Mouse (Mus musculus) ES-E14 (cell line): ENCODE measurements around the gene Tbc1d30. TPM values are rescaled to one million over a fixed set of nuclear protein-coding genes. Genes with fewer than 3 reads are reported as not detected.

Experiments used
- DNase-seq: peaks from one replicate; pipeline ENCODE4 v3.0.0-alpha.2; 2013; ENCODE audit warnings: low read depth, low spot score
- H3K27ac ChIP-seq: 2 replicates; pipeline ENCODE4 v1.5.1; 2012; ENCODE audit warnings: low read depth, mild to moderate bottlenecking, low read length, moderate library complexity, mixed read lengths; ENCODE audit not compliant: poor library complexity, insufficient read depth, severe bottlenecking
- H3K36me3 ChIP-seq: 2 replicates; pipeline ENCODE4 v1.6.1; 2012; ENCODE audit warnings: mild to moderate bottlenecking, low read length, moderate library complexity, mixed read lengths; ENCODE audit not compliant: control insufficient read depth, poor library complexity, insufficient read depth, severe bottlenecking
- H3K4me1 ChIP-seq, 2 experiments: fragments of 150-350 bp in 1 of 2; sonication (generic) in 1 of 2; 2 replicates each; pipeline ENCODE4 v1.6.1; 2012; ENCODE audit warnings: low read length in 2 of 2, mild to moderate bottlenecking in 1 of 2, mixed read lengths in 1 of 2; ENCODE audit not compliant: control insufficient read depth in 2 of 2, insufficient read depth in 2 of 2, poor library complexity in 1 of 2
- H3K4me3 ChIP-seq, 2 experiments: fragments of 150-350 bp in 1 of 2; sonication (generic) in 1 of 2; 2 replicates each; pipeline ENCODE4 v1.5.1; 2012; ENCODE audit warnings: low read length in 2 of 2, low read depth in 1 of 2, mild to moderate bottlenecking in 1 of 2, mixed read lengths in 1 of 2; ENCODE audit not compliant: insufficient read depth in 1 of 2, poor library complexity in 1 of 2, severe bottlenecking in 1 of 2
- H3K9ac ChIP-seq: 2 replicates; pipeline ENCODE4 v1.6.1; 2012; ENCODE audit warnings: low read depth, mild to moderate bottlenecking, low read length, mixed read lengths; ENCODE audit not compliant: poor library complexity, insufficient read depth, severe bottlenecking
- H3K9me3 ChIP-seq: fragments of 150-350 bp; sonication (generic); 2 replicates; pipeline ENCODE4 v1.6.1; 2012; ENCODE audit warnings: low read depth, mild to moderate bottlenecking, low read length; ENCODE audit not compliant: control insufficient read depth, insufficient read depth
- CHD2 ChIP-seq: IDR thresholded peaks from 2 replicates; pipeline ENCODE4 v1.6.1; 2014; ENCODE audit warnings: mild to moderate bottlenecking, low read depth, low read length, inconsistent platforms
- HCFC1 ChIP-seq: IDR thresholded peaks from 2 replicates; pipeline ENCODE4 v1.6.1; 2012; ENCODE audit warnings: low read length, inconsistent platforms, borderline replicate concordance; ENCODE audit not compliant: insufficient read depth
- MAFK ChIP-seq: IDR thresholded peaks from 2 replicates; pipeline ENCODE4 v1.6.1; 2014; ENCODE audit warnings: mild to moderate bottlenecking, low read depth, low read length, inconsistent platforms; ENCODE audit not compliant: insufficient read depth
- ZC3H11A ChIP-seq: IDR thresholded peaks from 2 replicates; pipeline ENCODE4 v1.6.1; 2012; ENCODE audit warnings: low read depth, mild to moderate bottlenecking, inconsistent platforms, low read length, borderline replicate concordance
- ZNF384 ChIP-seq: IDR thresholded peaks from 2 replicates; pipeline ENCODE4 v1.6.1; 2012; ENCODE audit warnings: low read depth, low read length, inconsistent platforms
- in situ Hi-C, 2 experiments: fragments of 600-800 bp; cut with MboI; formaldehyde crosslinking; loops; one replicate each; pipeline ENCODE4 v1.15.1; 2025; ENCODE audit warnings: low sequenced_read_pairs in 2 of 2, inconsistent platforms in 1 of 2; ENCODE audit not compliant: unreplicated experiment in 2 of 2
- total RNA-seq: library from RNA; depleted of rRNA; stranded (reverse); fragments of 300-350 nt; gene quantifications from 2 replicates; pipeline ENCODE4 v1.2.3, GENCODE M21; 2012

Gene Tbc1d30
- total RNA-seq, 1 experiment: 0.45 TPM

- no peak for DNase-seq
- Histone ChIP-seq H3K9me3 (no peaks in the 10 kb centered on the region), H3K27ac (no peak overlapping the region), H3K36me3 (no peaks in the 10 kb centered on the region), H3K9ac (no peak overlapping the region), H3K4me1 (no peaks in the 10 kb centered on the region), H3K4me3 (no peak overlapping the region)
- TF ChIP-seq ZNF384: no peak
- no peak for TF ChIP-seq CHD2
- no peak for TF ChIP-seq ZC3H11A
- TF ChIP-seq MAFK: no peak
- in situ Hi-C loops: loop anchor here in 1 of 2 experiments (10.0 kb wide), 1 partner anchor 216 kb away; the partner anchor contains the start of gene Wif1
Observed at GRCm38 (mm10) chr10:121251191-121251590, 99.9 kb downstream of the Tbc1d30 start.

- DNase-seq: no peak
- in situ Hi-C loops: loop anchor here in 1 of 2 experiments (10.0 kb wide), 1 partner anchor 215 kb away; the partner anchor contains the start of gene Wif1
- Histone ChIP-seq H3K36me3 (no peaks in the 10 kb centered on the region), H3K27ac (no peak overlapping the region), H3K9ac (no peak overlapping the region), H3K4me1 (no peaks in the 10 kb centered on the region), H3K9me3 (no peaks in the 10 kb centered on the region), H3K4me3 (no peak overlapping the region)
- TF ChIP-seq ZC3H11A (no peak), MAFK (no peak), CHD2 (no peak), HCFC1 (no peak), ZNF384 (no peak)
Observed at GRCm38 (mm10) chr10:121249820-121250219, 101.3 kb downstream of the Tbc1d30 start.

- Histone ChIP-seq H3K27ac (no peak overlapping the region), H3K36me3 (no peaks in the 10 kb centered on the region), H3K4me1 (no peaks in the 10 kb centered on the region), H3K9ac (no peak overlapping the region), H3K9me3 (no peaks in the 10 kb centered on the region), H3K4me3 (no peak overlapping the region)
- in situ Hi-C loops: no loop called here
- DNase-seq: no peak
- no peak for TF ChIP-seq HCFC1
- TF ChIP-seq MAFK: no peak
- no peak for TF ChIP-seq CHD2
Observed at GRCm38 (mm10) chr10:121247545-121247944, 103.5 kb downstream of the Tbc1d30 start.

- no peaks in the 10 kb centered on the region for H3K9me3 ChIP-seq
- TF ChIP-seq MAFK: no peak
- DNase-seq: no peak
- no peaks in the 10 kb centered on the region for H3K4me1 ChIP-seq
- no peaks in the 10 kb centered on the region for H3K36me3 ChIP-seq
- in situ Hi-C loops: no loop called here
- no peak overlapping the region for H3K27ac ChIP-seq
- no peak overlapping the region for H3K9ac ChIP-seq
- H3K4me3 ChIP-seq: no peak overlapping the region
Observed at GRCm38 (mm10) chr10:121246971-121247370, 104.1 kb downstream of the Tbc1d30 start.

- DNase-seq: no peak
- H3K36me3 ChIP-seq: no peaks in the 10 kb centered on the region
- no peak overlapping the region for H3K9ac ChIP-seq
- no peak for TF ChIP-seq CHD2
- no peak for TF ChIP-seq HCFC1
- TF ChIP-seq MAFK: no peak
- H3K4me3 ChIP-seq: no peak overlapping the region
- no peaks in the 10 kb centered on the region for H3K9me3 ChIP-seq
- in situ Hi-C loops: no loop called here
- no peaks in the 10 kb centered on the region for H3K4me1 ChIP-seq
- H3K27ac ChIP-seq: no peak overlapping the region
Observed at GRCm38 (mm10) chr10:121243373-121244207, 107.5 kb downstream of the Tbc1d30 start.
